In genomic region chr11:106751039-106752018, GRCm38 (mm10) we compare ENCODE assay signal across 11 mouse cellular contexts. TPM values are rescaled to one million over a fixed set of nuclear protein-coding genes. Genes with fewer than 3 reads are reported as not detected.
A peak's percentile ranks its signal among the peaks of the same experiment; 100 is the strongest.
DNase-seq lines count a peak whose midpoint lies in the region; ATAC-seq lines count a peak whose summit lies in the region.
"Had no signal": no experiment of that assay in that cellular context is flagged by ENCODE, and none has a peak within 500 bp of the region (broad histone marks: within the 10 kb centered on the region; RNA-seq: fewer than 3 reads in every experiment).

Gene Milr1 (plus strand): TSS chr11:106751226.

- H3K4me3 ChIP-seq in brown adipose tissue, adult 24 weeks (ENCODE audit: insufficient read depth, low read depth, low read length): peak within 1 kb of the TSS; percentile 42
- H3K4me3 ChIP-seq: embryonic facial prominence, embryonic 15.5 days had no signal

- DNase-seq in spleen, postnatal 36 days (ENCODE audit: low spot score in 2 of 2): peak; percentile 46 to 68
- DNase-seq in spleen, postnatal 14 days (ENCODE audit: low spot score in 2 of 2): no peak
- DNase-seq in ovary, postnatal 36 days (ENCODE audit: low spot score): no peak
- no peak for DNase-seq in retina, embryonic 14.5 days (ENCODE audit: low spot score)
- no peak for DNase-seq in urinary bladder, postnatal 25 days (ENCODE audit: low spot score)
- DNase-seq in urinary bladder, postnatal 4 days (ENCODE audit: low spot score in 2 of 2): no peak
- DNase-seq: cerebellum, adult 11-12 months; kidney, adult 2 months had no signal

- peak; percentile 76 for ATAC-seq in megakaryocyte, adult 5-6 weeks (ENCODE audit: poor library complexity, severe bottlenecking)

- no peaks in the 10 kb centered on the region; the same call in 1 of the 2 replicates for H3K4me1 ChIP-seq in brown adipose tissue, adult 24 weeks (ENCODE audit: control insufficient read depth, insufficient read depth, insufficient read length, low read length)
- H3K4me1 ChIP-seq: embryonic facial prominence, embryonic 15.5 days had no signal

- peak within 1 kb of the TSS; percentile 80 for H3K27ac ChIP-seq in brown adipose tissue, adult 24 weeks (replicated peaks; ENCODE audit: low read depth, low read length)
- H3K27ac ChIP-seq: embryonic facial prominence, embryonic 15.5 days had no signal

RNA-seq across cellular contexts. Expression of gene Milr1, which starts in this region (rescaled TPM):
- polyA plus RNA-seq in brown adipose tissue, adult 24 weeks (2012; ENCODE audit: insufficient read depth, insufficient read length, missing spikeins): 0.95 TPM in 1 of 2 replicates, not detected in the other
- 195 and 212 TPM in 2 replicates for total RNA-seq in megakaryocyte, adult 5-6 weeks (2015)
- total RNA-seq in megakaryocyte, adult 5-6 weeks (2017): 204 and 237 TPM in 2 replicates

Comparison
In these comparisons a context has a peak if more than half of its experiments do, and no peak if none do; other contexts are left out.
1. DNase-seq: peak in spleen, postnatal 36 days (2 of 2); none in spleen, postnatal 14 days (0 of 2), ovary, postnatal 36 days (single experiment), retina, embryonic 14.5 days (single experiment), urinary bladder, postnatal 25 days (single experiment) and urinary bladder, postnatal 4 days (0 of 2).